Mouse (Mus musculus): ENCODE results near the gene Nmt2.

Gene Nmt2

GRCm38 (mm10) chr2:3326547-3326946 is 42.5 kb downstream of the Nmt2 start:
- DNase-seq (ENCODE audit: low spot score in 2 of 2) = no peak

- DNase-seq (ENCODE audit: low spot score in 2 of 2) = peak; percentile 43 to 64
These were observed 43.3 kb downstream of the Nmt2 start for GRCm38 (mm10) chr2:3327351-3327750.

GRCm38 (mm10) chr2:3331071-3331703 is 47.2 kb downstream of the Nmt2 start:
- no peak for DNase-seq (ENCODE audit: low spot score in 2 of 2)

- DNase-seq (ENCODE audit: low spot score in 2 of 2) = no peak
These were observed 48.0 kb downstream of the Nmt2 start for GRCm38 (mm10) chr2:3332056-3332455.

GRCm38 (mm10) chr2:3332484-3333242 is 48.7 kb downstream of the Nmt2 start, which contains the start of gene Rpp38:
Gene Rpp38, minus strand, starts transcription at chr2:3332643.
- peak; percentile 90 to 95 for DNase-seq (ENCODE audit: low spot score in 2 of 2)

- no peak for DNase-seq (ENCODE audit: low spot score in 2 of 2)
These were observed 49.7 kb downstream of the Nmt2 start for GRCm38 (mm10) chr2:3333761-3334160.

- DNase-seq (ENCODE audit: low spot score in 2 of 2) = peak; percentile 39 to 42
These were observed 51.7 kb downstream of the Nmt2 start, which contains the start of gene Acbd7 for GRCm38 (mm10) chr2:3335611-3336301. Gene Acbd7, plus strand, starts transcription at chr2:3336168.

- no peak for DNase-seq (ENCODE audit: low spot score in 2 of 2)
These were observed 64.4 kb downstream of the Nmt2 start for GRCm38 (mm10) chr2:3348422-3348821.

- no peak for DNase-seq (ENCODE audit: low spot score in 2 of 2)
These were observed 64.9 kb downstream of the Nmt2 start for GRCm38 (mm10) chr2:3348919-3349318.

GRCm38 (mm10) chr2:3353160-3353559 is 69.1 kb downstream of the Nmt2 start:
- no peak for DNase-seq (ENCODE audit: low spot score in 2 of 2)

- no peak for DNase-seq (ENCODE audit: low spot score in 2 of 2)
These were observed 71.8 kb downstream of the Nmt2 start for GRCm38 (mm10) chr2:3355793-3356192.

- DNase-seq (ENCODE audit: low spot score in 2 of 2) = no peak
These were observed 72.3 kb downstream of the Nmt2 start for GRCm38 (mm10) chr2:3356311-3356710.

GRCm38 (mm10) chr2:3357887-3358286 is 73.9 kb downstream of the Nmt2 start:
- DNase-seq (ENCODE audit: low spot score in 2 of 2) = no peak

GRCm38 (mm10) chr2:3361067-3361466 is 77.1 kb downstream of the Nmt2 start:
- no peak for DNase-seq (ENCODE audit: low spot score in 2 of 2)

- no peak for DNase-seq (ENCODE audit: low spot score in 2 of 2)
These were observed 81.1 kb downstream of the Nmt2 start for GRCm38 (mm10) chr2:3365127-3365526.

Measured in cerebellum, postnatal 4 days (tissue).